Mouse (Mus musculus): ENCODE data around the gene Hyal2.

GRCm38 (mm10) chr9:107608741-107609432 lies 41.1 kb downstream of the Hyal2 start, which contains the start of gene Sema3b:
- TF ChIP-seq CTCF (IDR thresholded peaks at IDR 0.05; ENCODE audit: low read depth) (no peak), EP300 (IDR thresholded peaks at IDR 0.05; ENCODE audit: low read depth) (no peak)
